ENCODE assay signal across 11 mouse cellular contexts in the genomic region with DNA sequence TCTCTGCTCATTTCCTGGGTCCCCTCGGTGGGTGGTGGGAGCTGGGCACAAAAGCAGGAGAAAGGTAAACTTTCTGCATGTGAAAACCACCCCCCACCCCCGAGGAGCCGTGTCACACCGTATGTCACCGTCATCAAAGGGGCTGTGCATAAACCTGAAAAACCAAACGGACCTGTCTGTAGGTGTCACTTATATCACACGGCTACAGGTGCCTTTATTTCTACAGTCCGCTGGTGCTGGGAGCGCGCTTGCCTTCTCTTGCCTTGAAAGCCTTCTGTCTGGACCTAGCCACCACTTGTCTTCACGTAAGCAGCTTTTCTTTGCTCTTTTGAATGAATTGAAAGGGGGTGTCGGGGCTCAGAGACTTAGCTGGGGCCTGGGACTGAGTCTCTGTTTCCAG. TPM values are rescaled to one million over a fixed set of nuclear protein-coding genes. Genes with fewer than 3 reads are reported as not detected.
DNase-seq lines count a peak whose midpoint lies in the region; ATAC-seq and TF ChIP-seq lines count a peak whose summit lies in the region.
"Had no signal": no experiment of that assay in that cellular context is flagged by ENCODE, and none has a peak within 500 bp of the region (broad histone marks: within the 10 kb centered on the region; RNA-seq: fewer than 3 reads in every experiment).

No protein-coding gene starts in this region.

- peaks cover 3% of the 10 kb centered on the region for H3K4me1 ChIP-seq in testis, adult 2 months (ENCODE audit: control insufficient read depth, insufficient read depth, low read length)
- H3K4me1 ChIP-seq in lung, embryonic 16.5 days (replicated peaks; ENCODE audit: control insufficient read depth, insufficient read depth, low read length): peaks cover 5% of the 10 kb centered on the region; the same call in 1 of the 2 replicates
- H3K4me1 ChIP-seq in stomach, embryonic 16.5 days (ENCODE audit: control insufficient read depth, insufficient read depth, low read length): no peaks in the 10 kb centered on the region

- peak; percentile 58 for ATAC-seq in lung, embryonic 16.5 days (ENCODE audit: low read depth)
- ATAC-seq in stomach, embryonic 16.5 days (ENCODE audit: insufficient read depth, low FRiP score): peak; percentile 44; the same call in 1 of the 2 replicates

- H3K9me3 ChIP-seq in lung, embryonic 16.5 days (ENCODE audit: control insufficient read depth, low read length): no peaks in the 10 kb centered on the region
- H3K9me3 ChIP-seq in stomach, embryonic 16.5 days (replicated peaks; ENCODE audit: control insufficient read depth, low read length): no peaks in the 10 kb centered on the region
- H3K9me3 ChIP-seq: hindbrain, embryonic 13.5 days; neural tube, embryonic 13.5 days had no signal

- TF ChIP-seq CTCF in testis, adult 2 months (IDR thresholded peaks at IDR 0.05; ENCODE audit: control insufficient read depth, insufficient read depth, insufficient replicate concordance, low read depth, low read length): no peak

- H3K9ac ChIP-seq in lung, embryonic 16.5 days (ENCODE audit: low read length): peak overlapping the region; percentile 63
- peak overlapping the region; percentile 64 for H3K9ac ChIP-seq in stomach, embryonic 16.5 days (ENCODE audit: low read length)
- H3K9ac ChIP-seq: hindbrain, embryonic 13.5 days; neural tube, embryonic 13.5 days had no signal

- intact Hi-C loops in heart, postnatal 14 days (cut with DNase I): loop anchor here (5.0 kb wide), 1 partner anchor 337 kb away; no protein-coding TSS in a partner anchor

- no peaks in the 10 kb centered on the region for H3K27me3 ChIP-seq in testis, adult 2 months (ENCODE audit: control insufficient read depth, insufficient read depth, low read length)
- no peaks in the 10 kb centered on the region for H3K27me3 ChIP-seq in lung, embryonic 16.5 days (ENCODE audit: control insufficient read depth, insufficient read depth, low read depth, low read length)
- no peaks in the 10 kb centered on the region for H3K27me3 ChIP-seq in stomach, embryonic 16.5 days (ENCODE audit: control insufficient read depth, insufficient read depth, low read length)
- H3K27me3 ChIP-seq: neural tube, embryonic 13.5 days had no signal

- 45% methylated on average over 12 of the region's 12 CpGs for WGBS in lung, embryonic 16.5 days
- 49% methylated on average over 12 of the region's 12 CpGs for WGBS in stomach, embryonic 16.5 days

- H3K4me2 ChIP-seq in lung, embryonic 16.5 days (ENCODE audit: low read depth, low read length): peak overlapping the region; percentile 48
- peak overlapping the region; percentile 51 for H3K4me2 ChIP-seq in stomach, embryonic 16.5 days (ENCODE audit: low read depth, low read length)
- H3K4me2 ChIP-seq: hindbrain, embryonic 13.5 days; neural tube, embryonic 13.5 days had no signal

- DNase-seq in heart, adult 11 months: peak; percentile 88
- DNase-seq in heart, postnatal 14 days: no peak
- no peak for DNase-seq in testis, postnatal 14 days (ENCODE audit: low spot score)
- no peak for DNase-seq in ovary, postnatal 36 days (ENCODE audit: low spot score)
- DNase-seq in embryo, embryonic 10 days (ENCODE audit: low spot score): no peak

- no peaks in the 10 kb centered on the region for H3K36me3 ChIP-seq in testis, adult 2 months (ENCODE audit: control insufficient read depth, insufficient read depth, low read length)
- no peaks in the 10 kb centered on the region for H3K36me3 ChIP-seq in lung, embryonic 16.5 days (ENCODE audit: control insufficient read depth, insufficient read depth, low read length)
- H3K36me3 ChIP-seq in stomach, embryonic 16.5 days (ENCODE audit: control insufficient read depth, insufficient read depth, low read length): no peaks in the 10 kb centered on the region
- H3K36me3 ChIP-seq: hindbrain, embryonic 13.5 days; neural tube, embryonic 13.5 days had no signal

- H3K27ac ChIP-seq in testis, adult 2 months (ENCODE audit: control insufficient read depth, insufficient read depth, low read depth, low read length): no peak overlapping the region
- H3K27ac ChIP-seq in lung, embryonic 16.5 days (ENCODE audit: low read length): peak overlapping the region; percentile 92
- H3K27ac ChIP-seq in stomach, embryonic 16.5 days (ENCODE audit: low read length): peak overlapping the region; percentile 75
- H3K27ac ChIP-seq: hindbrain, embryonic 13.5 days; neural tube, embryonic 13.5 days had no signal

- H3K4me3 ChIP-seq in testis, adult 2 months (ENCODE audit: control insufficient read depth, low read depth, low read length): peak overlapping the region; percentile 2; the same call in 1 of the 2 replicates
- peak overlapping the region; percentile 40 for H3K4me3 ChIP-seq in lung, embryonic 16.5 days (ENCODE audit: low read length)
- peak overlapping the region; percentile 39 for H3K4me3 ChIP-seq in stomach, embryonic 16.5 days (replicated peaks; ENCODE audit: low read length)
- H3K4me3 ChIP-seq: hindbrain, embryonic 13.5 days; neural tube, embryonic 13.5 days had no signal

- TF ChIP-seq POLR2A in testis, adult 2 months (IDR thresholded peaks at IDR 0.05; ENCODE audit: control insufficient read depth, low read depth, low read length): no peak

RNA-seq across cellular contexts. Expression of gene Elf5, which starts 12.4 kb away (rescaled TPM):
- not detected for total RNA-seq in heart, postnatal 14 days (2021)
- 1.0 TPM in 1 of 2 replicates, not detected in the other for polyA plus RNA-seq in testis, adult 2 months (2012; rRNA removed)
- 8.5 and 8.8 TPM in 2 replicates for polyA plus RNA-seq in lung, embryonic 16.5 days (2015; fragmentation: Nextera tagmentation; extraction: Ambion mirVana)
- polyA plus RNA-seq in stomach, embryonic 16.5 days (2015; fragmentation: Nextera tagmentation; extraction: Ambion mirVana): 3.3 and 4.7 TPM in 2 replicates
- polyA plus RNA-seq: hindbrain, embryonic 13.5 days; neural tube, embryonic 13.5 days; small intestine, adult 2 months had no signal
